Mouse (Mus musculus) bone marrow, adult 2 months (tissue): ENCODE measurements at regions not wholly inside any gene's neighbourhood (a gene's known extent, or its start where the extent isn't known, plus 50 kb on each side); places are given as distances from the start of the nearest gene placed in this dataset.

Experiments
- CTCF ChIP-seq: fragments of 200-500 bp; IDR thresholded peaks from 2 replicates; pipeline ENCODE4 v1.5.1; 2011; ENCODE audit warnings: low read length, control low read depth; ENCODE audit not compliant: control insufficient read depth, insufficient read depth
- POLR2A ChIP-seq: fragments of 200-500 bp; IDR thresholded peaks from 2 replicates; pipeline ENCODE4 v1.6.1; 2011; ENCODE audit warnings: low read depth, mild to moderate bottlenecking, control low read depth, low read length, borderline replicate concordance; ENCODE audit not compliant: control insufficient read depth

DNA sequence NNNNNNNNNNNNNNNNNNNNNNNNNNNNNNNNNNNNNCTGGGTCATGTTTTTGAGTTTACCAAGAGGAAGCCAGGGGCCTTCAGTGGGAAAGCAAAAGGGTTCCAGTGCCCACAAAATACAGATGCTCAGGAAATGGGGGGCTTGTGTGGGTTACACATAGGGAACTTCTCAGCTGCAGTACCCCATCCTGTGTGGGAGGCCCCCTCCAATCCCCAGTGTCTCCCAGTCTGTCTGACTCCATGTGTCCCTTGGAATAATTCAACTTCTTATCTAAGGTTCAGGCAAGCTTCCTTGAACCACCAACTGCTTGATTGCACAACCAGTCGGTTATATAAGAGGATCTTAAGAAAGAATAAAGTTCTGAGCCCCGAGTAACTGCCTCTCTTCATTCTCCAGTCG, 156.0 kb downstream of the Kit start:
- TF ChIP-seq POLR2A (no peak), CTCF (no peak)
